Mouse (Mus musculus) intestine, postnatal 0 days (tissue): Measurements from ENCODE around the gene Slc51a. TPM values are rescaled to one million over a fixed set of nuclear protein-coding genes. Genes with fewer than 3 reads are reported as not detected.
"Not testable (repeated sequence)": the region's sequence is repeated elsewhere in the genome, so short reads cannot be mapped to it uniquely, and the experiment has no call there.

Experiments
- ATAC-seq: fragments of 200-750 bp; cut with Nextera tagmentation; 2 replicates; pipeline ENCODE4 v1.8.0; 2017; ENCODE audit warnings: mild to moderate bottlenecking, moderate TSS enrichment, moderate library complexity
- H3K27ac ChIP-seq: fragments of 300-500 bp; sonication (generic); 2 replicates; pipeline ENCODE4 v1.5.1; 2014; ENCODE audit warnings: mild to moderate bottlenecking, low read depth, low read length, moderate library complexity
- H3K27me3 ChIP-seq: fragments of 300-500 bp; sonication (generic); replicated peaks from 2 replicates; pipeline ENCODE4 v1.6.1; 2014; ENCODE audit warnings: low read length, mixed read lengths; ENCODE audit not compliant: control insufficient read depth, insufficient read depth
- H3K36me3 ChIP-seq: fragments of 300-500 bp; sonication (generic); 2 replicates; pipeline ENCODE4 v1.6.1; 2014; ENCODE audit warnings: mild to moderate bottlenecking, moderate library complexity; ENCODE audit not compliant: control insufficient read depth, insufficient read depth
- H3K4me1 ChIP-seq: fragments of 300-500 bp; sonication (generic); replicated peaks from 2 replicates; pipeline ENCODE4 v1.6.1; 2014; ENCODE audit warnings: antibody characterized with exemption, low read length, mixed read lengths; ENCODE audit not compliant: control insufficient read depth, insufficient read depth
- H3K4me2 ChIP-seq: fragments of 300-500 bp; sonication (generic); replicated peaks from 2 replicates; pipeline ENCODE4 v1.6.1; 2014; ENCODE audit warnings: low read depth, mild to moderate bottlenecking, moderate library complexity
- H3K4me3 ChIP-seq: fragments of 300-500 bp; sonication (generic); 2 replicates; pipeline ENCODE4 v1.5.1; 2014; ENCODE audit warnings: low read depth, low read length
- H3K9ac ChIP-seq: fragments of 300-500 bp; sonication (generic); 2 replicates; pipeline ENCODE4 v1.6.1; 2014; ENCODE audit warnings: mild to moderate bottlenecking, low read depth, low read length
- H3K9me3 ChIP-seq: fragments of 300-500 bp; sonication (generic); 2 replicates; pipeline ENCODE4 v1.6.1; 2016; ENCODE audit warnings: mixed run types; ENCODE audit not compliant: control insufficient read depth
- CTCF ChIP-seq: sonication (generic); IDR thresholded peaks from 2 replicates; pipeline ENCODE4 v1.5.1; 2016; ENCODE audit warnings: low read depth, mild to moderate bottlenecking, control low read depth, antibody characterized with exemption, moderate library complexity
- WGBS: fragments of 180-500 bp; shearing (Covaris S2); extraction: QIAGEN DNeasy Blood & Tissue Kit; methylation state at CpG from one replicate; pipeline ENCODE4 v1.1.7; 2014; 5-methylcytosine and 5-hydroxymethylcytosine counted together
- polyA plus RNA-seq: library from polyadenylated mRNA; unstranded; fragments of >200 nt; fragmentation: Nextera tagmentation; extraction: Ambion mirVana; gene quantifications from 2 replicates; pipeline ENCODE4 v1.2.1, GENCODE M21; 2015

Slc51a gene
- polyA plus RNA-seq, 1 experiment from 2014 or later, result 292 TPM

- peaks cover 2% of the 10 kb centered on the region; the same call in 1 of the 2 replicates for H3K4me1 ChIP-seq
- no peaks in the 10 kb centered on the region for H3K36me3 ChIP-seq
- WGBS, result 64% methylated on average over 13 of the region's 13 CpGs
- H3K27ac ChIP-seq, result no peak overlapping the region
- no peaks in the 10 kb centered on the region for H3K9me3 ChIP-seq
- H3K4me3 ChIP-seq, result no peak overlapping the region
- ATAC-seq, result no peak
- H3K9ac ChIP-seq, result no peak overlapping the region
- no peak for TF ChIP-seq CTCF
- H3K27me3 ChIP-seq, result no peaks in the 10 kb centered on the region
- no peak overlapping the region; the same call in 1 of the 2 replicates for H3K4me2 ChIP-seq
These were observed 11.3 kb upstream of the Slc51a start for GRCm38 (mm10) chr16:32498996-32499395.

GRCm38 (mm10) chr16:32495965-32496364 is 8.3 kb upstream of the Slc51a start, which contains the start of gene Zdhhc19:
TSS of gene Zdhhc19 (plus strand) at chr16:32496265.
- no peak for ATAC-seq
- no peaks in the 10 kb centered on the region for H3K27me3 ChIP-seq
- no peak within 1 kb of the TSS for H3K4me3 ChIP-seq
- H3K36me3 ChIP-seq, result no peaks in the 10 kb centered on the region
- H3K9ac ChIP-seq, result no peak within 1 kb of the TSS
- no peaks in the 10 kb centered on the region for H3K9me3 ChIP-seq
- H3K4me1 ChIP-seq, result no peaks in the 10 kb centered on the region; the same call in 1 of the 2 replicates
- 62% methylated on average over 3 of the region's 3 CpGs for WGBS
- H3K4me2 ChIP-seq, result no peak within 1 kb of the TSS
- no peak for TF ChIP-seq CTCF
- no peak within 1 kb of the TSS for H3K27ac ChIP-seq

- not testable (repeated sequence) for H3K4me1 ChIP-seq, ATAC-seq, H3K36me3 ChIP-seq, H3K4me2 ChIP-seq, H3K27ac ChIP-seq, H3K4me3 ChIP-seq, H3K9me3 ChIP-seq, H3K27me3 ChIP-seq, H3K9ac ChIP-seq
- WGBS, result 61% methylated on average over 6 of the region's 6 CpGs
These were observed 6.7 kb upstream of the Slc51a start for GRCm38 (mm10) chr16:32494371-32494770.

- Histone ChIP-seq H3K4me3 (no peak overlapping the region), H3K27ac (peak overlapping the region; percentile 99), H3K4me2 (peak overlapping the region; percentile 58), H3K4me1 (no peaks in the 10 kb centered on the region; the same call in 1 of the 2 replicates), H3K36me3 (no peaks in the 10 kb centered on the region), H3K9ac (no peak overlapping the region), H3K27me3 (no peaks in the 10 kb centered on the region), H3K9me3 (no peaks in the 10 kb centered on the region)
- WGBS, result 38% methylated on average over 3 of the region's 3 CpGs
- ATAC-seq, result peak; percentile 73
- TF ChIP-seq CTCF, result no peak
These were observed 1.3 kb upstream of the Slc51a start for GRCm38 (mm10) chr16:32488939-32489338.

- H3K4me2 ChIP-seq, result peak overlapping the region; percentile 58
- H3K9ac ChIP-seq, result peak overlapping the region; percentile 41
- 46% methylated on average over 6 of the region's 6 CpGs for WGBS
- no peak for TF ChIP-seq CTCF
- no peaks in the 10 kb centered on the region; the same call in 1 of the 2 replicates for H3K4me1 ChIP-seq
- no peak for ATAC-seq
- peak overlapping the region; percentile 25 for H3K4me3 ChIP-seq
- no peaks in the 10 kb centered on the region; the same call in 1 of the 2 replicates for H3K36me3 ChIP-seq
- H3K27me3 ChIP-seq, result no peaks in the 10 kb centered on the region
- H3K27ac ChIP-seq, result peak overlapping the region; percentile 88
- no peaks in the 10 kb centered on the region for H3K9me3 ChIP-seq
These were observed 1.6 kb downstream of the Slc51a start for GRCm38 (mm10) chr16:32486046-32486445.

GRCm38 (mm10) chr16:32485209-32485608 is 2.5 kb downstream of the Slc51a start:
- Histone ChIP-seq H3K27me3 (no peaks in the 10 kb centered on the region), H3K27ac (peak overlapping the region; percentile 88), H3K9ac (no peak overlapping the region), H3K36me3 (no peaks in the 10 kb centered on the region; the same call in 1 of the 2 replicates), H3K4me1 (no peaks in the 10 kb centered on the region; the same call in 1 of the 2 replicates), H3K4me3 (peak overlapping the region; percentile 25; the same call in 1 of the 2 replicates), H3K4me2 (peak overlapping the region; percentile 58), H3K9me3 (no peaks in the 10 kb centered on the region)
- WGBS, result 38% methylated on average over 2 of the region's 2 CpGs
- ATAC-seq, result no peak
- no peak for TF ChIP-seq CTCF

GRCm38 (mm10) chr16:32484431-32484871 is 3.2 kb downstream of the Slc51a start:
- peak overlapping the region; percentile 88 for H3K27ac ChIP-seq
- peak overlapping the region; percentile 58 for H3K4me2 ChIP-seq
- no peaks in the 10 kb centered on the region for H3K9me3 ChIP-seq
- 17% methylated on average over 7 of the region's 7 CpGs for WGBS
- H3K9ac ChIP-seq, result no peak overlapping the region
- no peak overlapping the region for H3K4me3 ChIP-seq
- 0 out of 2 replicates have a peak, but pooled peaks have one; percentile 9 for TF ChIP-seq CTCF
- ATAC-seq, result peak; percentile 58
- H3K27me3 ChIP-seq, result no peaks in the 10 kb centered on the region
- H3K36me3 ChIP-seq, result no peaks in the 10 kb centered on the region; the same call in 1 of the 2 replicates
- no peaks in the 10 kb centered on the region; the same call in 1 of the 2 replicates for H3K4me1 ChIP-seq
